Comparison of ENCODE assay signal across 8 mouse cellular contexts in genomic region chrX:74312540-74313464, GRCm38 (mm10). TPM values are rescaled to one million over a fixed set of nuclear protein-coding genes. Genes with fewer than 3 reads are reported as not detected.
DNase-seq lines count a peak whose midpoint lies in the region; ATAC-seq and TF ChIP-seq lines count a peak whose summit lies in the region.

TSS of gene Fam50a (plus strand) at chrX:74313033.

- 22% methylated on average over 59 of the region's 59 CpGs for WGBS in forebrain, embryonic 13.5 days
- 21% methylated on average over 48 of the region's 59 CpGs for WGBS in heart, postnatal 0 days
- 21% methylated on average over 59 of the region's 59 CpGs for WGBS in liver, embryonic 16.5 days (ENCODE audit: insufficient replicate concordance)
- WGBS in neural tube, embryonic 12.5 days, result 21% methylated on average over 59 of the region's 59 CpGs
- 18% methylated on average over 56 of the region's 59 CpGs for WGBS in stomach, postnatal 0 days

- H3K27me3 ChIP-seq in forebrain, embryonic 13.5 days, result no peaks in the 10 kb centered on the region
- no peaks in the 10 kb centered on the region for H3K27me3 ChIP-seq in heart, postnatal 0 days (ENCODE audit: control insufficient read depth, insufficient read depth, low read length)
- no peaks in the 10 kb centered on the region for H3K27me3 ChIP-seq in liver, embryonic 16.5 days (ENCODE audit: control insufficient read depth, insufficient read depth, low read depth, low read length)
- H3K27me3 ChIP-seq in neural tube, embryonic 12.5 days (replicated peaks), result no peaks in the 10 kb centered on the region
- no peaks in the 10 kb centered on the region for H3K27me3 ChIP-seq in stomach, postnatal 0 days (ENCODE audit: control insufficient read depth, insufficient read depth, low read length)

- peak; percentile 85 for DNase-seq in ES-CJ7 (ENCODE audit: low read depth, low spot score)
- peak; percentile 90 for DNase-seq in heart, postnatal 0 days (ENCODE audit: low spot score)
- peak; percentile 90 to 94 for DNase-seq in kidney, postnatal 4 days
- DNase-seq in stomach, postnatal 0 days (ENCODE audit: low spot score), result peak; percentile 91

- no peak for TF ChIP-seq EP300 in heart, postnatal 0 days (IDR thresholded peaks at IDR 0.05; ENCODE audit: low read depth)
- TF ChIP-seq EP300 in stomach, postnatal 0 days (optimal IDR thresholded peaks at IDR 0.05), result no peak

- H3K36me3 ChIP-seq in forebrain, embryonic 13.5 days (ENCODE audit: poor library complexity, severe bottlenecking), result peaks cover 37% of the 10 kb centered on the region
- peaks cover 30% of the 10 kb centered on the region for H3K36me3 ChIP-seq in heart, postnatal 0 days (replicated peaks; ENCODE audit: control insufficient read depth, insufficient read depth, low read length)
- peaks cover 14% of the 10 kb centered on the region for H3K36me3 ChIP-seq in liver, embryonic 16.5 days (ENCODE audit: control insufficient read depth, insufficient read depth)
- peaks cover 21% of the 10 kb centered on the region for H3K36me3 ChIP-seq in neural tube, embryonic 12.5 days
- H3K36me3 ChIP-seq in stomach, postnatal 0 days (ENCODE audit: control insufficient read depth, insufficient read depth, low read length), result no peaks in the 10 kb centered on the region

- peak within 1 kb of the TSS; percentile 74 for H3K9ac ChIP-seq in forebrain, embryonic 13.5 days
- peak within 1 kb of the TSS; percentile 77 for H3K9ac ChIP-seq in heart, postnatal 0 days (replicated peaks; ENCODE audit: low read depth, low read length)
- peak within 1 kb of the TSS; percentile 80 for H3K9ac ChIP-seq in liver, embryonic 16.5 days (ENCODE audit: low read depth, low read length)
- peak within 1 kb of the TSS; percentile 77 for H3K9ac ChIP-seq in neural tube, embryonic 12.5 days
- peak within 1 kb of the TSS; percentile 74 for H3K9ac ChIP-seq in stomach, postnatal 0 days (ENCODE audit: low read length)

- peaks cover 20% of the 10 kb centered on the region for H3K4me1 ChIP-seq in forebrain, embryonic 13.5 days
- no peaks in the 10 kb centered on the region for H3K4me1 ChIP-seq in heart, postnatal 0 days (ENCODE audit: control insufficient read depth, insufficient read depth)
- peaks cover 14% of the 10 kb centered on the region for H3K4me1 ChIP-seq in liver, embryonic 16.5 days (ENCODE audit: control insufficient read depth, low read depth, low read length)
- H3K4me1 ChIP-seq in neural tube, embryonic 12.5 days, result peaks cover 3% of the 10 kb centered on the region; the same call in 1 of the 2 replicates
- no peaks in the 10 kb centered on the region for H3K4me1 ChIP-seq in stomach, postnatal 0 days (replicated peaks; ENCODE audit: control insufficient read depth, insufficient read depth)

- H3K4me3 ChIP-seq in forebrain, embryonic 13.5 days, result peak within 1 kb of the TSS; percentile 58
- peak within 1 kb of the TSS; percentile 62 for H3K4me3 ChIP-seq in heart, postnatal 0 days (ENCODE audit: low read depth, low read length)
- H3K4me3 ChIP-seq in liver, embryonic 16.5 days (ENCODE audit: low read depth, low read length), result peak within 1 kb of the TSS; percentile 75
- peak within 1 kb of the TSS; percentile 52 for H3K4me3 ChIP-seq in neural tube, embryonic 12.5 days
- peak within 1 kb of the TSS; percentile 54 for H3K4me3 ChIP-seq in stomach, postnatal 0 days (ENCODE audit: low read depth, low read length)

- H3K9me3 ChIP-seq in forebrain, embryonic 13.5 days (replicated peaks), result no peaks in the 10 kb centered on the region
- no peaks in the 10 kb centered on the region for H3K9me3 ChIP-seq in heart, postnatal 0 days (replicated peaks; ENCODE audit: control insufficient read depth, low read length)
- H3K9me3 ChIP-seq in liver, embryonic 16.5 days (replicated peaks; ENCODE audit: control insufficient read depth, low read length), result no peaks in the 10 kb centered on the region
- no peaks in the 10 kb centered on the region for H3K9me3 ChIP-seq in neural tube, embryonic 12.5 days
- H3K9me3 ChIP-seq in stomach, postnatal 0 days (ENCODE audit: control insufficient read depth, low read length), result no peaks in the 10 kb centered on the region

- no peak for TF ChIP-seq CTCF in heart, postnatal 0 days (IDR thresholded peaks at IDR 0.05; ENCODE audit: low read depth)
- TF ChIP-seq CTCF in stomach, postnatal 0 days (IDR thresholded peaks at IDR 0.05; ENCODE audit: low read depth), result no peak; the same call in 1 of the 2 replicates

- peak; percentile 88; the same call in 1 of the 2 replicates for ATAC-seq in cerebellum, adult (ENCODE audit: insufficient number of reproducible peaks, low FRiP score, low TSS enrichment)
- ATAC-seq in forebrain, embryonic 13.5 days, result peak; percentile 97
- ATAC-seq in heart, postnatal 0 days (ENCODE audit: insufficient read depth, low read depth), result peak; percentile 99
- ATAC-seq in liver, embryonic 16.5 days (ENCODE audit: low read depth), result peak; percentile 98
- ATAC-seq in neural tube, embryonic 12.5 days (ENCODE audit: low FRiP score, low read depth), result peak; percentile 96
- peak; percentile 98 for ATAC-seq in stomach, postnatal 0 days (ENCODE audit: low FRiP score, low TSS enrichment)

- peak within 1 kb of the TSS; percentile 75 for H3K4me2 ChIP-seq in forebrain, embryonic 13.5 days
- H3K4me2 ChIP-seq in heart, postnatal 0 days (ENCODE audit: low read depth, low read length), result peak within 1 kb of the TSS; percentile 84
- H3K4me2 ChIP-seq in liver, embryonic 16.5 days (ENCODE audit: low read depth, low read length), result peak within 1 kb of the TSS; percentile 86
- H3K4me2 ChIP-seq in neural tube, embryonic 12.5 days (replicated peaks), result peak within 1 kb of the TSS; percentile 71
- H3K4me2 ChIP-seq in stomach, postnatal 0 days (replicated peaks; ENCODE audit: low read depth), result peak within 1 kb of the TSS; percentile 69

- H3K27ac ChIP-seq in forebrain, embryonic 13.5 days, result peak within 1 kb of the TSS; percentile 69
- peak within 1 kb of the TSS; percentile 87 for H3K27ac ChIP-seq in heart, postnatal 0 days (ENCODE audit: low read depth)
- peak within 1 kb of the TSS; percentile 84 for H3K27ac ChIP-seq in liver, embryonic 16.5 days (ENCODE audit: low read length)
- peak within 1 kb of the TSS; percentile 53 for H3K27ac ChIP-seq in neural tube, embryonic 12.5 days
- H3K27ac ChIP-seq in stomach, postnatal 0 days (replicated peaks), result peak within 1 kb of the TSS; percentile 79

RNA-seq across cellular contexts. Expression of gene Fam50a, which starts in this region (rescaled TPM):
- 66.2 and 70.3 TPM in 2 replicates for polyA plus RNA-seq in forebrain, embryonic 13.5 days (2015; fragmentation: Nextera tagmentation; extraction: Ambion mirVana)
- 2.4 and 9.8 TPM in 2 replicates for total RNA-seq in heart, postnatal 0 days (2014; rRNA removed; ENCODE audit: low replicate concordance)
- polyA plus RNA-seq in heart, postnatal 0 days (2015; fragmentation: Nextera tagmentation; extraction: Ambion mirVana), result 40.3 and 41.3 TPM in 2 replicates
- 25.0 and 30.2 TPM in 2 replicates for polyA plus RNA-seq in liver, embryonic 16.5 days (2015; fragmentation: Nextera tagmentation; extraction: Ambion mirVana)
- polyA plus RNA-seq in neural tube, embryonic 12.5 days (2016; fragmentation: Nextera tagmentation; extraction: Ambion mirVana), result 54.5 and 64.5 TPM in 2 replicates
- 37.6 and 37.8 TPM in 2 replicates for polyA plus RNA-seq in stomach, postnatal 0 days (2015; fragmentation: Nextera tagmentation; extraction: Ambion mirVana)

Comparison
In these comparisons a context has a peak if more than half of its experiments do, and no peak if none do; other contexts are left out.
1. Peak in every context shown above with its lines: DNase-seq, ATAC-seq, H3K4me3 ChIP-seq and H3K27ac ChIP-seq.